Mouse (Mus musculus) limb, embryonic 14.5 days (tissue): ENCODE results near the gene Trip6. TPM values are rescaled to one million over a fixed set of nuclear protein-coding genes. Genes with fewer than 3 reads are reported as not detected.

Source experiments
- ATAC-seq: fragments of 200-750 bp; cut with Nextera tagmentation; 2 replicates; pipeline ENCODE4 v1.8.0; 2017; ENCODE audit warnings: low read depth, moderate number of reproducible peaks, moderate TSS enrichment; ENCODE audit not compliant: low FRiP score
- DNase-seq: peaks from one replicate; pipeline ENCODE4 v3.0.0-alpha.2; 2015; ENCODE audit warnings: low spot score
- H3K27ac ChIP-seq: fragments of 300-500 bp; sonication (generic); replicated peaks from 2 replicates; pipeline ENCODE4 v1.5.1; 2014; ENCODE audit warnings: low read depth, mild to moderate bottlenecking, low read length, moderate library complexity, mixed read lengths
- H3K27me3 ChIP-seq: fragments of 300-500 bp; sonication (generic); 2 replicates; pipeline ENCODE4 v1.6.1; 2014; ENCODE audit warnings: low read length, mixed read lengths; ENCODE audit not compliant: control insufficient read depth, insufficient read depth
- H3K36me3 ChIP-seq: fragments of 300-500 bp; sonication (generic); 2 replicates; pipeline ENCODE4 v1.6.1; 2014; ENCODE audit warnings: mild to moderate bottlenecking, low read length, moderate library complexity, mixed read lengths; ENCODE audit not compliant: control insufficient read depth, insufficient read depth
- H3K4me1 ChIP-seq: fragments of 300-500 bp; sonication (generic); 2 replicates; pipeline ENCODE4 v1.6.1; 2014; ENCODE audit warnings: antibody characterized with exemption, low read length, mixed read lengths; ENCODE audit not compliant: control insufficient read depth, insufficient read depth
- H3K4me2 ChIP-seq: fragments of 300-500 bp; sonication (generic); replicated peaks from 2 replicates; pipeline ENCODE4 v1.6.1; 2014; ENCODE audit warnings: low read depth, mild to moderate bottlenecking, low read length, moderate library complexity; ENCODE audit not compliant: severe bottlenecking
- H3K4me3 ChIP-seq: fragments of 300-500 bp; sonication (generic); replicated peaks from 2 replicates; pipeline ENCODE4 v1.5.1; 2014; ENCODE audit warnings: low read length
- H3K9ac ChIP-seq: fragments of 300-500 bp; sonication (generic); 2 replicates; pipeline ENCODE4 v1.6.1; 2014; ENCODE audit warnings: mild to moderate bottlenecking, low read depth, low read length, moderate library complexity; ENCODE audit not compliant: severe bottlenecking
- H3K9me3 ChIP-seq: fragments of 300-500 bp; sonication (generic); 2 replicates; pipeline ENCODE4 v1.6.1; 2016; ENCODE audit warnings: low read length; ENCODE audit not compliant: control insufficient read depth
- POLR2A ChIP-seq: fragments of 200-500 bp; IDR thresholded peaks from 2 replicates; pipeline ENCODE4 v1.8.0; 2012; ENCODE audit warnings: inconsistent platforms, mild to moderate bottlenecking, moderate library complexity, borderline replicate concordance; ENCODE audit not compliant: insufficient read depth, insufficient read length; ENCODE audit errors: extremely low read depth
- WGBS: fragments of 180-500 bp; shearing (Covaris S2); extraction: QIAGEN DNeasy Blood & Tissue Kit; methylation state at CpG from one replicate; pipeline ENCODE4 v1.1.7; 2014; 5-methylcytosine and 5-hydroxymethylcytosine counted together
- microRNA-seq: library from miRNA; unstranded; fragments of <30 nt; microRNA quantifications from one replicate; pipeline ENCODE4, GENCODE M21; 2016
- polyA plus RNA-seq, 2 experiments: library from polyadenylated mRNA; depleted of rRNA in 1 of 2; stranded (reverse) in 1 of 2; unstranded in 1 of 2; fragments of >200 nt; fragmentation: Nextera tagmentation in 1 of 2; extraction: Ambion mirVana in 1 of 2; gene quantifications; 2 replicates each; pipeline versions ENCODE4 v1.2.1 to v1.2.3; 2012 to 2014

The Trip6 gene
- polyA plus RNA-seq, 2 experiments, result 91.0 to 131 TPM

- 26% methylated on average over 18 of the region's 18 CpGs for WGBS
- TF ChIP-seq POLR2A, result no peak
- no peaks in the 10 kb centered on the region for H3K36me3 ChIP-seq
- H3K27ac ChIP-seq, result no peak overlapping the region
- H3K4me1 ChIP-seq, result no peaks in the 10 kb centered on the region
- no peak overlapping the region for H3K4me2 ChIP-seq
- peaks cover 9% of the 10 kb centered on the region; the same call in 1 of the 2 replicates for H3K9me3 ChIP-seq
- DNase-seq, result no peak
- H3K27me3 ChIP-seq, result no peaks in the 10 kb centered on the region
- ATAC-seq, result peak; percentile 83
- no peak overlapping the region for H3K4me3 ChIP-seq
- H3K9ac ChIP-seq, result no peak overlapping the region
Observed at GRCm38 (mm10) chr5:137277360-137278342, 36.6 kb downstream of the Trip6 start.

DNA sequence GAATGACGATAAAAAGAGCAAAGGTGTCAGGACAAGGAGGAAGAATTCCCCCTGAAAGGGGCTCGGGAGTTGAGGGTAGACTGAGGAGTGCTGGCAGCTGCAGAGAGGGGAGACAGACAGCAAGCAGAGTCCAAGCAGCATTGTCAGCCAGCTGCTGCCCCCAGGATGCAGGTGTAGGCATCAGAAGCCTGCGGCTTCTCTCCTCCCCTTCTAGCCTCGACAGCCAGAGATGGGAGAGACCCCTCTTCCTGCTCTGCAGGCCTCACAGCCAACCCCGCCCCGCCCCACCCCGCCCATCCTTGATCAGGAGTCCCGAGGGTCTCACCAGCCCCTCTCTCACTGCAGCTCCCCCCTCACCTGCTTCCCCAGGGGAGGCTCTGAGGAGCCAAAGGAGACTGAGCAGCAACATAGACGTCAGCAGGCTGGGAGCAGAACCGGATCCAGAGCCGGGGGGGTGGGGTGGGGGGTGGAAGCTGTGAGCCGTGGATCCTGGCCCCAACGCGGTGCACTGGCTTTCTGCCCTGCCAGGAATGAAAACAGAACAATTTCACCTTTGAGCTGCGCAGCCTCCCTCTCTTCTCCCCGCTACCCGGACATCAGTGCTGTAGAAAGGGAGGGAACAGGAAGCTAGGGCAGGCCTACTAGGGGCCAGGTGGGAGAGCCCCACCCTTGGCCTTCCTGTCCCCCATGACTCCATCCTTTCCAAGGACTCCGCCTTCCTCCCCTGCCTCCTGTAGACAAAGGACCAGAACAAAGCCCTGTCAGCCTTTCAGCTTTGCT is 45.9 kb downstream of the Trip6 start:
- 0 out of 2 replicates have a peak overlapping the region, but pooled peaks have one; percentile 28 for H3K9ac ChIP-seq
- WGBS, result 27% methylated on average over 16 of the region's 18 CpGs
- no peaks in the 10 kb centered on the region for H3K36me3 ChIP-seq
- H3K4me3 ChIP-seq, result no peak overlapping the region
- peaks cover 3% of the 10 kb centered on the region; the same call in 1 of the 2 replicates for H3K4me1 ChIP-seq
- H3K27ac ChIP-seq, result no peak overlapping the region
- no peak for TF ChIP-seq POLR2A
- H3K27me3 ChIP-seq, result no peaks in the 10 kb centered on the region
- H3K4me2 ChIP-seq, result peak overlapping the region; percentile 30
- no peak for ATAC-seq
- no peak for DNase-seq
- H3K9me3 ChIP-seq, result peaks cover 6% of the 10 kb centered on the region; the same call in 1 of the 2 replicates

- Histone ChIP-seq H3K36me3 (no peaks in the 10 kb centered on the region), H3K9ac (no peak overlapping the region), H3K4me3 (no peak overlapping the region), H3K9me3 (no peaks in the 10 kb centered on the region), H3K4me1 (peaks cover 3% of the 10 kb centered on the region; the same call in 1 of the 2 replicates), H3K27me3 (no peaks in the 10 kb centered on the region), H3K4me2 (no peak overlapping the region), H3K27ac (no peak overlapping the region)
- 88% methylated on average over 11 of the region's 11 CpGs for WGBS
- ATAC-seq (no peak), DNase-seq (no peak)
- no peak for TF ChIP-seq POLR2A
Observed at GRCm38 (mm10) chr5:137264787-137265186, 49.4 kb downstream of the Trip6 start.

GRCm38 (mm10) chr5:137263897-137264720 is 50.1 kb downstream of the Trip6 start:
- 80% methylated on average over 14 of the region's 14 CpGs for WGBS
- no peak for TF ChIP-seq POLR2A
- ATAC-seq (no peak), DNase-seq (no peak)
- no peak overlapping the region for H3K4me3 ChIP-seq
- no peaks in the 10 kb centered on the region for H3K36me3 ChIP-seq
- H3K27me3 ChIP-seq, result no peaks in the 10 kb centered on the region
- H3K27ac ChIP-seq, result no peak overlapping the region
- H3K9ac ChIP-seq, result no peak overlapping the region
- H3K4me2 ChIP-seq, result no peak overlapping the region
- no peaks in the 10 kb centered on the region for H3K9me3 ChIP-seq
- peaks cover 3% of the 10 kb centered on the region; the same call in 1 of the 2 replicates for H3K4me1 ChIP-seq

Small RNA genes lying within 50 kb of the gene (microRNA-seq; reads per million reads assigned to microRNA genes)
- 0.92 reads per million for gene Mir7036
- gene Mir8116, result not detected

Other genes with a start within 250 kb of the Trip6 start
- gene Serpine1, start 242.1 kb downstream of the Trip6 start, polyA plus RNA-seq (2012; rRNA removed), result 3.9 and 4.5 TPM in 2 replicates
- 0.40 and 0.48 TPM in 2 replicates for gene Serpine1, start 242.1 kb downstream of the Trip6 start, polyA plus RNA-seq (2014; fragmentation: Nextera tagmentation; extraction: Ambion mirVana)
- 3.1 and 4.0 TPM in 2 replicates for gene Trim56, start 198.2 kb downstream of the Trip6 start, polyA plus RNA-seq (2012; rRNA removed)
- gene Trim56, start 198.2 kb downstream of the Trip6 start, polyA plus RNA-seq (2014; fragmentation: Nextera tagmentation; extraction: Ambion mirVana), result 9.1 and 9.5 TPM in 2 replicates
- gene Muc3, start 165.1 kb downstream of the Trip6 start, polyA plus RNA-seq (2012; rRNA removed), result not detected in 2 replicates
- not detected in 2 replicates for gene Muc3, start 165.1 kb downstream of the Trip6 start, polyA plus RNA-seq (2014; fragmentation: Nextera tagmentation; extraction: Ambion mirVana)
- 0.73 and 1.4 TPM in 2 replicates for gene Muc3a, start 102.0 kb downstream of the Trip6 start, polyA plus RNA-seq (2012; rRNA removed)
- 0.10 TPM in 1 of 2 replicates, not detected in the other for gene Muc3a, start 102.0 kb downstream of the Trip6 start, polyA plus RNA-seq (2014; fragmentation: Nextera tagmentation; extraction: Ambion mirVana)
- gene Ache, start 26.9 kb downstream of the Trip6 start, polyA plus RNA-seq (2012; rRNA removed), result 21.8 and 28.7 TPM in 2 replicates
- gene Ache, start 26.9 kb downstream of the Trip6 start, polyA plus RNA-seq (2014; fragmentation: Nextera tagmentation; extraction: Ambion mirVana), result 18.0 and 21.8 TPM in 2 replicates
- 10.4 and 10.5 TPM in 2 replicates for gene Ufsp1, start 19.8 kb downstream of the Trip6 start, polyA plus RNA-seq (2012; rRNA removed)
- gene Ufsp1, start 19.8 kb downstream of the Trip6 start, polyA plus RNA-seq (2014; fragmentation: Nextera tagmentation; extraction: Ambion mirVana), result 9.8 and 10.2 TPM in 2 replicates
- gene Srrt, start 6.7 kb downstream of the Trip6 start, polyA plus RNA-seq (2012; rRNA removed), result 263 and 300 TPM in 2 replicates
- gene Srrt, start 6.7 kb downstream of the Trip6 start, polyA plus RNA-seq (2014; fragmentation: Nextera tagmentation; extraction: Ambion mirVana), result 104 and 109 TPM in 2 replicates
- 20.2 and 26.1 TPM in 2 replicates for gene Slc12a9, start 19.2 kb upstream of the Trip6 start, polyA plus RNA-seq (2012; rRNA removed)
- gene Slc12a9, start 19.2 kb upstream of the Trip6 start, polyA plus RNA-seq (2014; fragmentation: Nextera tagmentation; extraction: Ambion mirVana), result 8.0 and 11.9 TPM in 2 replicates
- 102 and 125 TPM in 2 replicates for gene Ephb4, start 35.7 kb upstream of the Trip6 start, polyA plus RNA-seq (2012; rRNA removed)
- gene Ephb4, start 35.7 kb upstream of the Trip6 start, polyA plus RNA-seq (2014; fragmentation: Nextera tagmentation; extraction: Ambion mirVana), result 78.1 and 92.1 TPM in 2 replicates
- 0.35 and 0.37 TPM in 2 replicates for gene Zan, start 162.7 kb upstream of the Trip6 start, polyA plus RNA-seq (2012; rRNA removed)
- 0.11 TPM in 1 of 2 replicates, not detected in the other for gene Zan, start 162.7 kb upstream of the Trip6 start, polyA plus RNA-seq (2014; fragmentation: Nextera tagmentation; extraction: Ambion mirVana)
- gene Pop7, start 188.1 kb upstream of the Trip6 start, polyA plus RNA-seq (2012; rRNA removed), result 40.6 and 50.4 TPM in 2 replicates
- gene Pop7, start 188.1 kb upstream of the Trip6 start, polyA plus RNA-seq (2014; fragmentation: Nextera tagmentation; extraction: Ambion mirVana), result 52.1 and 54.2 TPM in 2 replicates
- gene Gigyf1, start 204.1 kb upstream of the Trip6 start, polyA plus RNA-seq (2012; rRNA removed), result 45.1 and 51.5 TPM in 2 replicates
- gene Gigyf1, start 204.1 kb upstream of the Trip6 start, polyA plus RNA-seq (2014; fragmentation: Nextera tagmentation; extraction: Ambion mirVana), result 11.8 and 13.3 TPM in 2 replicates
- gene Epo, start 218.8 kb upstream of the Trip6 start, polyA plus RNA-seq (2012; rRNA removed), result 0.12 and 0.19 TPM in 2 replicates
- 0.83 TPM in 1 of 2 replicates, not detected in the other for gene Epo, start 218.8 kb upstream of the Trip6 start, polyA plus RNA-seq (2014; fragmentation: Nextera tagmentation; extraction: Ambion mirVana)
- gene Gnb2, start 219.1 kb upstream of the Trip6 start, polyA plus RNA-seq (2012; rRNA removed), result 770 and 1,100 TPM in 2 replicates
- 460 and 474 TPM in 2 replicates for gene Gnb2, start 219.1 kb upstream of the Trip6 start, polyA plus RNA-seq (2014; fragmentation: Nextera tagmentation; extraction: Ambion mirVana)
- gene Actl6b, start 239.1 kb upstream of the Trip6 start, polyA plus RNA-seq (2012; rRNA removed), result 0.92 and 1.1 TPM in 2 replicates
- 0.21 and 0.39 TPM in 2 replicates for gene Actl6b, start 239.1 kb upstream of the Trip6 start, polyA plus RNA-seq (2014; fragmentation: Nextera tagmentation; extraction: Ambion mirVana)